Mouse (Mus musculus) G1E (cell line): ENCODE results near the gene Thap8.

Source experiments
- CTCF ChIP-seq: IDR thresholded peaks from 2 replicates; pipeline ENCODE4 v1.5.1; 2012; ENCODE audit warnings: low read depth, low read length, inconsistent platforms, mixed read lengths
- GATA1 ChIP-seq: IDR thresholded peaks from 2 replicates; pipeline ENCODE4 v1.6.1; 2012; ENCODE audit warnings: borderline replicate concordance, low read length, inconsistent platforms, mixed read lengths
- GATA2 ChIP-seq: IDR thresholded peaks from 2 replicates; pipeline ENCODE4 v1.6.1; 2012; ENCODE audit warnings: low read depth, low read length, inconsistent platforms, borderline replicate concordance

DNA sequence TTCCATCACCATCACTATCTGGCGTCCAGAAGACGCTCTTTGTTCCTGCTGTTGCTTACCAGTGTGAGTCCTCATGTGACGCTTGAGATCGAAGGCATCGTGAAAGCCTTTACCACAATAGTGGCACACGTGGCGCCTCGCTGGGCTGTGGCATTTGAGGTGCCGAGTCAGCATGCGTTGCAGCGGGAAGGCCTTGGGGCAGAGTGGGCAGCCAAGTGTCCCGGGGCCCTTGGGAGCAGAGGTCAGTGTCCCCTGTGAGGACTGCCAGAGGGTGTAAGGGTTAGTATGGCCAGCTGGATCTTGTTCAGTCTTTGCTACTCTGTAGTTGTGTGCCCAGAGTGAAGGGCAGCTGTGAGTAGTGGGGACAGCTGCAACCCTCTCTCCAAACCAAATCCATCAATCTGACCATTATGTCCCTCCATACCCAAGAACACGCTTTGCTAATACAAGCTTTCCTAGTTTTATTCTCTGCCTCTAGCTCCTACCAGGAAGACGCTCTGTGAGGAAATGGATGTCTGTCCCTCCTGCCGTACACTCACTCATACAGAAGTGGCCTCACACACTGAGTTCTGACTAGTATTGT is 45.5 kb upstream of the Thap8 start:
- TF ChIP-seq GATA2 (no peak), CTCF (no peak), GATA1 (no peak)
